Mouse (Mus musculus) urinary bladder, postnatal 25 days (tissue): ENCODE results near the gene Fgf2.

Experiments used
- DNase-seq: peaks from one replicate; pipeline ENCODE4 v3.0.0; 2022; ENCODE audit warnings: low spot score

Gene Fgf2

DNA sequence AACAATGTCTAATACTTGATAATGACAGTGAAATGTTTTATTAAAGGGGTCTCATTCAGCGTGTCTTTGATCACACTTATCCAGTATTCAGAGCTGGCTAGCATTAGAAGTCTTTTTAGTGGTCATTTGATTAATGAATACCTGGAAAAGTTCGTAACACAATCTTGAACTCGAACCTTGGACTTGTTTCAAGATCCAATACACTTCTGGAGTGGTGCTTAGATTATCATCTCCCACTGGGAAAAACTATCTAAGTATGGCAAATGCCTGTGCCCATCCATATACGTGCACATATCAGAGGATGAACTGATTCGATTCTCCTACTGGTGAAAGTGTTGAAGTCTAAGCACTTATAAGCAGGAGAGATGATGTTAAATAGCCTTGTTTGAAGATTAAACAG is 70.2 kb downstream of the Fgf2 start:
- DNase-seq: no peak

DNA sequence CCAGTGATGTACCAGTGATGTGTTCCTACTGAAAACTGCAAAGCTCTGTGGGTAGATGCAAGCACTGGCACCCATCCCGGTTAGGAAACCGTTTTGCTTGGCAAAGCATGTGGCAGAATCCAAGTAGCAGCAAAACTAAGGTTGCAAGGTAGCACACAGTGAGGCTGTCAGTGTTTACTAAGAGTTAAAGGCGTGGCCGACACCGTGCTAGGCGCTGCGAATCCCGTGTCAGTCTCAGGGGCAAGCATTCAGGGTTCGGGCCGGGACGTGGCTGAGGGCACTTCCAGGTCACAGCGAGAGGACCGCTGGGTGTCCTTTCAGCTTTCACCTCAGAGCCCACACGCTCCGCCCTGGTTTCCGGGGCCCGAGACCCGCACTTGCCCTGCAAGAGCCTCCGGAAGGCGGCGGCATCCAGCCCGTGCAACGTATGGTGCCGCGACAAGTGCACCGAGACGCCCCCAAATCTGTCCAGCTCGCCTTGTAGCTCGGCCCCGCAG is 70.9 kb downstream of the Fgf2 start:
- DNase-seq: no peak

DNA sequence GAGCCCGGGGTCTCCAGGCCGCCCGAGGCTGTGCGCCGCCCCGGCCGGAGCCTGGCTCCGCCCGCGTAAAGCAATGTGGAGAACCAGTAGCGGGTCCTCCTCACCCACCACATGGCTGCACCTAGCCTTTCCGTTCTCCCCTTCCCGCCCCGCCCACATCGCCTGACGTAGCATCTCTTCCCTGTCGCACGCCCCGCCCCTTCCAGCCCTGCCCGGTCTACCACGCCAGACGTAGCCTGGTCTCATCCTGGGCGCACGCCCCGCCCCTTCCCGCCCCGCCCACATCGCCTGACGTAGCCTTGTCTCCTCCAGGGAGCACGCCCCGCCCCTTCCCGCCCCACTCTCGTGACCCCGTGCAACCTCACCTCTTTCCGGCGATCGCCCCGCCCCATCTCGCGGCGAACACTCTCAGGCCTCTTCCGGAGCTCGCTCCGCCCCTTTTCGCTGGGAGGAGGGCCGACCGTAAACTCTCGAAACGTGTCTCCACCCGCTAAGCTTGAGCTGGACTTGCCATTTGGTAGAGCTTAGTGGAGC is 71.4 kb downstream of the Fgf2 start, which contains the start of gene Spata5:
Gene Spata5 (plus strand): TSS at position 439 of the 534 bp plus-strand sequence.
- DNase-seq: peak; percentile 94

DNA sequence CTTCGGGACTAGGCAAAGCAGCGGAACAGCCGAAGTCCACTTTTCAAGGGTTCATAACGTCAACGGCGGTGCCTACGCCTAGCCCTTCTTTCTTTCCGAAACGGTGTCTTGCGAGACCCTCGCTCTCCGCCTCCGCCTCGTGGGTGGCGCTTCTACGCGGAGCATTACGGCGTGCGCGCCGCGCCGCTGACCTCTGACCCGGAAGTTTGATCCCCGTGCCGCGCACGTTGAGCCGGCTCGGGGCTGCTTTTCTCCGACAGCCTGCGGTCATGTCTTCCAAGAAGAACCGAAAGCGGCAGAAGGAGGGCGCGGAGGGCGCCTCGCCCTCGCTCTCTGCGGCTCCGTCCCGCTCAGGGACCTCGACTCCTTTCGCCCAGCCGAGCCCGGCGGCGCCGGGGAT is 71.9 kb downstream of the Fgf2 start, which contains the start of gene Nudt6:
Gene Nudt6 (minus strand): TSS at position 140 of the 400 bp plus-strand sequence.
- DNase-seq: peak; percentile 92

DNA sequence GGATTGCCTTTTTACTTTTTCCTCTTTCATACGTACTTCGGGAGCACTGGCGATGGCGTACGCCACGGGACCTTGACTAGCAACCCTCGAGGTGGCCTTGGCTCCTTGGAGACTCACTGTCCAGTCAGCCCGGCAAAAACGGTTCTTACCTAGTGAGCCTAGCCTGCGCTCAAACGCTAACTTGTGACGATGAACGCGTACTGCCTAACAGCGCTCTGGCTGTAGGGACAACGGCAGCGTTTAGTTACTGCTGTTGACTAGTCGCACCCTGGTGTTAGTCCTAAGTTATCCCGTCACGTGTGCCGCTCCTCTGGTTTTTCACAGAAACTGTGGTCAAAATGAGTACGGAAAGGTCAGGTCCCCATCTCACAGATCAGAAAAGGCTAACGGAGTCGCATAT is 72.5 kb downstream of the Fgf2 start:
- no peak for DNase-seq

DNA sequence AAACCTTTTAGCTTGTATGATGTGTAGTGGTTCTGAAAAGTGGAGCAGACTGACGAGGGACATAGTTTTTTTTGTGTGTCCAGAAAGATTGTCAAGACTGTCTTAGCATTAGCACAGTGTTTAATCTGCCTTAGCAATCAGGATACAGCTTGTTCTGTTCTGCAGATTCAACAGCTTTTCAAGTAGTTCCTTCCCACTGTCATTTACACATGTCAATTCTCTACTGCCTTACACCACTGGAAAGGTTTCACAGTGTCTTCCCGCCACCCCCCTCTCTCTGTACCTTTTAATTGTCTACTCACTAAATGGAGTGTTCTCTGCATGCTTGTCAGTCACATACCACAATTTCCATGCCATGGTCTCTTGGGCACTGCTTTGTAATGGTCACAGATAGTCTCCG is 73.0 kb downstream of the Fgf2 start:
- DNase-seq: no peak

DNA sequence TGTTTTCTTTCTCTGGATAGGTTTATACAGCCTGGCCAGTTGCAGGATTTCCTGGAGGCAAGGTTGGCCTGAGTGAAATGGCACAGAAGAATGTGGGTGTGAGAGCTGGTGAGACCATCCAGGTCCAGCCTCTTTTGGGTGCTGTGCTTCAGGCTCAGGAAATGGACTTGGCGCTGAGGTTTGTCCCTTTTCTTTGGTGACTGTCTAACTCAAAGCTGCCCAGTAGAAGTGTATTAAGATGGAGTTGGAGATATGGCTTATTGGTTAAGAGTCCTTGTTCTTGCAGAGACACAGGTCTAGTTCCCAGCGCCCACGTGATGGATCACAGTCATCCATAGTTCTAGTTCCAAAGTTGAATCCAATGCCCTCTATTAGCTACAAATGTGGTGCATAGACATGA is 77.9 kb downstream of the Fgf2 start:
- DNase-seq: no peak

DNA sequence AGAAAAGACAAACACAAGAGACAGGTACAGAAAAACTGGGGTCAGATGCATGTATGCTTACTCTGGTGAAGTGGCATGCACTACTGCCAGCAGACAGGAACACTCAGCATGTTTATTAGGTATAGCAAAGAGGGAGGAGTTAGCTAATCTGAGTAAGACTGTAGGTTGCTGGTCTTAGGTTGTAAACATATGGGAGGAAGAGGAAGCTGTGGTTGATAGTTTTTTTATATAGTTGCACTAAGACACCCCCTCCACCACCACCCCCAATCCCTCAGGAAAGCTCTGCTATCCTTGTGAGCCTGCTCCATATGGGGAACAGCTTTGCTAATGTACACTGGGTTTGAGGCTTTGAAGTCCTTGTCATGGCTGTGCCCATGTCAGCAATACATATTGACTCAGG is 82.2 kb downstream of the Fgf2 start:
- DNase-seq: no peak

DNA sequence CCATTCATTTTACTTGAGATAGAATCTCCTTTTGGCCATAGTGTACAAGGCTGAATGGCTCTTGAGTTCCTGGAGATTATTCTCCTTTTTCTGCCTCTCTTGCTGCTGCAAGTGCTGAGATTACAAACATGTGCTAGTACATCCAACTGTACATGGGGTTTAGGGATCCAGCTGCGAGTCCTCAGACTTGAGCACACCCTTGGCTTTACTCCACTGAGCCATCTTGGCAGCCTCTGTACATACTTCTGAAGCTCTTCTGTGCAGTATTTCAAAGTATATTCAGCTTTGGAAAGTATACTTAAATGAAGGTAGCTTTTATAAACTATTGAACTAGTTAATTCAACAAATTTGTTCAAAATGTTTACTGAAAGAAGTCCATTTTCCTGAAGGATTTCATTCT is 91.6 kb downstream of the Fgf2 start:
- DNase-seq: no peak

DNA sequence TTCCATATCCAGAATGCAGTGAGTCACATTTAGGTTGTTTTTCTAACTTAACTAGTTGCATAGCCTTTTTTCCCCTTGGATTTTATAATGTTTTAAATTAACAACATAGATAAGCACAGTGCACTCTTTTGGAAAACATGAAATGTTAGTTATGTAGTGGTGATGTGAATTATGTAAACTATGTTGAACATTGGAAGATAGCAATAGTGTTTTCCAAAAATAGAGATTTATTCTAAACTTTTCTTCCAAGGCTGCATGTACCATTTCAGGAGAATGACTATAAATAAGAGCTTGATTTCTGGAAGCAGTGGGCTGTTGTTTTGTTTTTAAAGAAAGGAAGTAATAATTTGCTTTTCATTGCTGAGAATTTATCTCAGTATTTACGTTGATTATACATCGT is 95.3 kb downstream of the Fgf2 start:
- no peak for DNase-seq

DNA sequence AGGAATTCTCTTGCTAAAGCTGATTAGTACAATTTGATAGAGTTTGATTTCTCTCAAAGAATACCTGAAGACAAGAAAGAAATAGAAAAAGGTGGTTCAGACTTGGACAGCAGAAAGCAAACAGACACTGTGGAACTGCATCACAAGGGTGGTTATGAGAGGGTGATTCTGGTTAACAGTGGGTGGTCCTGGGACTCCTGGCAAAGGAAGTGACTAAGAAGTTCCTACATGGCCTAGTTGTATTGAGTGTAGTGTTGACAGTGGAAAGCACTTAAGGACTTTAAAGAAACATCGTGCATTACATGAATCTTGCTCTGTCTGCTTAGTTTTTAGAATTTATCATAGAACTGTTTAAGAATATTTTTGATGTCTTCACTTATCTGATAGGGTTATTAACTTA is 107.8 kb downstream of the Fgf2 start:
- DNase-seq: no peak
